Mouse (Mus musculus): ENCODE results near the gene Gm9803. TPM values are rescaled to one million over a fixed set of nuclear protein-coding genes. Genes with fewer than 3 reads are reported as not detected.
"Not testable (repeated sequence)": the region's sequence is repeated elsewhere in the genome, so short reads cannot be mapped to it uniquely, and the experiment has no call there.

The Gm9803 gene
- polyA plus RNA-seq (2012; rRNA removed): 98.7 and 112 TPM in 2 replicates

- H3K4me1 ChIP-seq (ENCODE audit: control insufficient read depth, insufficient read depth, insufficient read length, low read length); H3K27me3 ChIP-seq (ENCODE audit: control insufficient read depth, insufficient read depth, low read length); H3K27ac ChIP-seq (ENCODE audit: insufficient read depth, low read depth, low read length); H3K4me3 ChIP-seq (ENCODE audit: low read depth, low read length): not testable (repeated sequence)
- WGBS: 83% methylated on average over 10 of the region's 10 CpGs
- H3K36me3 ChIP-seq (ENCODE audit: control insufficient read depth, insufficient read depth, low read length): peaks cover 19% of the 10 kb centered on the region
Measured at GRCm38 (mm10) chr10:43523931-43524330, at the start of gene Gm9803. Gm9803 (plus strand) TSS chr10:43524084.

- no peak overlapping the region for H3K27ac ChIP-seq (ENCODE audit: insufficient read depth, low read depth, low read length)
- WGBS: 32% methylated on average over 4 of the region's 4 CpGs
- H3K36me3 ChIP-seq (ENCODE audit: control insufficient read depth, insufficient read depth, low read length): no peaks in the 10 kb centered on the region
- TF ChIP-seq POLR2A (IDR thresholded peaks at IDR 0.05; ENCODE audit: low read depth, low read length) (no peak), CTCF (IDR thresholded peaks at IDR 0.05; ENCODE audit: extremely low read depth, insufficient read length, insufficient replicate concordance, low read depth, low read length) (peak; percentile 40; the same call in 1 of the 2 replicates)
- peaks cover 6% of the 10 kb centered on the region for H3K27me3 ChIP-seq (ENCODE audit: control insufficient read depth, insufficient read depth, low read length)
- H3K4me1 ChIP-seq (ENCODE audit: control insufficient read depth, insufficient read depth, insufficient read length, low read length): peaks cover under 1% of the 10 kb centered on the region; the same call in 1 of the 2 replicates
- H3K4me3 ChIP-seq (ENCODE audit: low read depth, low read length): no peak overlapping the region
Measured at GRCm38 (mm10) chr10:43475376-43475775, 48.5 kb upstream of the Gm9803 start.

GRCm38 (mm10) chr10:43477459-43477858, 46.4 kb upstream of the Gm9803 start:
- H3K36me3 ChIP-seq (ENCODE audit: control insufficient read depth, insufficient read depth, low read length): no peaks in the 10 kb centered on the region
- H3K4me1 ChIP-seq (ENCODE audit: control insufficient read depth, insufficient read depth, insufficient read length, low read length): peaks cover 2% of the 10 kb centered on the region; the same call in 1 of the 2 replicates
- no peak overlapping the region for H3K4me3 ChIP-seq (ENCODE audit: low read depth, low read length)
- TF ChIP-seq POLR2A (IDR thresholded peaks at IDR 0.05; ENCODE audit: low read depth, low read length) (no peak), CTCF (IDR thresholded peaks at IDR 0.05; ENCODE audit: extremely low read depth, insufficient read length, insufficient replicate concordance, low read depth, low read length) (no peak)
- peaks cover 6% of the 10 kb centered on the region for H3K27me3 ChIP-seq (ENCODE audit: control insufficient read depth, insufficient read depth, low read length)
- WGBS: 68% methylated on average over 9 of the region's 9 CpGs
- no peak overlapping the region for H3K27ac ChIP-seq (ENCODE audit: insufficient read depth, low read depth, low read length)

GRCm38 (mm10) chr10:43477865-43478681, 45.8 kb upstream of the Gm9803 start:
- Histone ChIP-seq H3K36me3 (ENCODE audit: control insufficient read depth, insufficient read depth, low read length) (no peaks in the 10 kb centered on the region), H3K27ac (ENCODE audit: insufficient read depth, low read depth, low read length) (peak overlapping the region; percentile 4; the same call in 1 of the 2 replicates), H3K27me3 (ENCODE audit: control insufficient read depth, insufficient read depth, low read length) (peaks cover 6% of the 10 kb centered on the region), H3K4me3 (ENCODE audit: low read depth, low read length) (peak overlapping the region; percentile 71), H3K4me1 (ENCODE audit: control insufficient read depth, insufficient read depth, insufficient read length, low read length) (peaks cover 2% of the 10 kb centered on the region; the same call in 1 of the 2 replicates)
- TF ChIP-seq CTCF (IDR thresholded peaks at IDR 0.05; ENCODE audit: extremely low read depth, insufficient read length, insufficient replicate concordance, low read depth, low read length): no peak
- TF ChIP-seq POLR2A (IDR thresholded peaks at IDR 0.05; ENCODE audit: low read depth, low read length): no peak
- WGBS: 3% methylated on average over 42 of the region's 42 CpGs

GRCm38 (mm10) chr10:43478751-43479435, 45.0 kb upstream of the Gm9803 start, which contains the start of gene Bend3:
Bend3 (plus strand) TSS chr10:43478831.
- no peaks in the 10 kb centered on the region for H3K36me3 ChIP-seq (ENCODE audit: control insufficient read depth, insufficient read depth, low read length)

GRCm38 (mm10) chr10:43479436-43480157, 44.3 kb upstream of the Gm9803 start:
- H3K27me3 ChIP-seq (ENCODE audit: control insufficient read depth, insufficient read depth, low read length): peaks cover 3% of the 10 kb centered on the region; the same call in 1 of the 2 replicates
- WGBS: under 1% methylated on average over 97 of the region's 103 CpGs
- peak overlapping the region; percentile 64 for H3K27ac ChIP-seq (ENCODE audit: insufficient read depth, low read depth, low read length)
- TF ChIP-seq CTCF (IDR thresholded peaks at IDR 0.05; ENCODE audit: extremely low read depth, insufficient read length, insufficient replicate concordance, low read depth, low read length) (peak; percentile 75), POLR2A (IDR thresholded peaks at IDR 0.05; ENCODE audit: low read depth, low read length) (peak; percentile 24)
- peaks cover 2% of the 10 kb centered on the region; the same call in 1 of the 2 replicates for H3K4me1 ChIP-seq (ENCODE audit: control insufficient read depth, insufficient read depth, insufficient read length, low read length)
- peak overlapping the region; percentile 71 for H3K4me3 ChIP-seq (ENCODE audit: low read depth, low read length)
- no peaks in the 10 kb centered on the region for H3K36me3 ChIP-seq (ENCODE audit: control insufficient read depth, insufficient read depth, low read length)

More at GRCm38 (mm10) chr10:43478751-43479435, 45.0 kb upstream of the Gm9803 start, which contains the start of gene Bend3:
- peaks cover 2% of the 10 kb centered on the region; the same call in 1 of the 2 replicates for H3K4me1 ChIP-seq (ENCODE audit: control insufficient read depth, insufficient read depth, insufficient read length, low read length)
- no peak for TF ChIP-seq CTCF (IDR thresholded peaks at IDR 0.05; ENCODE audit: extremely low read depth, insufficient read length, insufficient replicate concordance, low read depth, low read length)
- no peak for TF ChIP-seq POLR2A (IDR thresholded peaks at IDR 0.05; ENCODE audit: low read depth, low read length)
- H3K27me3 ChIP-seq (ENCODE audit: control insufficient read depth, insufficient read depth, low read length): peaks cover 3% of the 10 kb centered on the region; the same call in 1 of the 2 replicates
- H3K27ac ChIP-seq (ENCODE audit: insufficient read depth, low read depth, low read length): peak within 1 kb of the TSS; percentile 54
- peak within 1 kb of the TSS; percentile 71 for H3K4me3 ChIP-seq (ENCODE audit: low read depth, low read length)
- WGBS: under 1% methylated on average over 99 of the region's 101 CpGs
